Mouse (Mus musculus) lung, adult 2 months (tissue): ENCODE data around the gene Vmn1r54. TPM values are rescaled to one million over a fixed set of nuclear protein-coding genes. Genes with fewer than 3 reads are reported as not detected.

Experiments
- DNase-seq: peaks from one replicate; pipeline ENCODE4 v3.0.0; 2022
- H3K4me1 ChIP-seq: fragments of 200-500 bp; 2 replicates; pipeline ENCODE4 v1.6.1; 2011; ENCODE audit warnings: low read length; ENCODE audit not compliant: control insufficient read depth, insufficient read depth
- H3K4me3 ChIP-seq: fragments of 200-500 bp; replicated peaks from 2 replicates; pipeline ENCODE3; 2011; ENCODE audit warnings: low read depth, mild to moderate bottlenecking, control low read depth, low read length; ENCODE audit errors: extremely low read depth
- CTCF ChIP-seq: fragments of 200-500 bp; IDR thresholded peaks from 2 replicates; pipeline ENCODE4 v1.5.1; 2011; ENCODE audit warnings: mild to moderate bottlenecking, low read length, control low read depth; ENCODE audit not compliant: insufficient read depth
- POLR2A ChIP-seq: fragments of 200-500 bp; IDR thresholded peaks from 2 replicates; pipeline ENCODE4 v1.6.1; 2011; ENCODE audit warnings: low read depth, mild to moderate bottlenecking, control low read depth, low read length, borderline replicate concordance; ENCODE audit errors: extremely low read depth
- WGBS: fragments of 180-500 bp; shearing (Covaris S2); methylation state at CpG from one replicate; pipeline ENCODE4 v1.1.7; 2018; 5-methylcytosine and 5-hydroxymethylcytosine counted together
- polyA plus RNA-seq: library from polyadenylated mRNA; depleted of rRNA; stranded (reverse); fragments of >200 nt; gene quantifications from 2 replicates; pipeline ENCODE4 v1.2.3, GENCODE M21; 2012; rRNA removed

Gene Vmn1r54
- polyA plus RNA-seq, 1 experiment: not detected

DNA sequence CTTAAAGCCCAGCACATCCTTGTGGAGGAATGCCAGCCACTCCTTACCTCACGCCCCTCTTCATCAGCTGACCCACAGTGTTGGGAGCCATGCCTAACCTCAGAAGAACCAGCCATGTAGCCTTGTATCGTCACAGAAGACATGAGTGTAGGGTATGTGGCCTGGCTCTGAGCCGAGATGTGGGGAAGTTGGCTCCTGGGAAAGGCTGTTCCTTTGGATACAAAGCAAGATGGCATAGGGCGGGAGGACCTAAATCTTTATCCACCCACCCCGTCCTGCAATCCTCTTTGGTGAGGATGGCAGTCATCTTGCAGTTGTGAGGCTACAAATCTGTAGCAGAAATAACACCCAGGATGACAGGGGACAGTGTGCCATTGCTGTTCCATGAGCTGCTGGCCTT lies 69.9 kb downstream of the Vmn1r54 start:
- TF ChIP-seq POLR2A: no peak
- no peak for TF ChIP-seq CTCF
- DNase-seq: no peak
- Histone ChIP-seq H3K4me3 (no peak overlapping the region), H3K4me1 (no peaks in the 10 kb centered on the region)
- WGBS: 75% methylated on average over 5 of the region's 5 CpGs

DNA sequence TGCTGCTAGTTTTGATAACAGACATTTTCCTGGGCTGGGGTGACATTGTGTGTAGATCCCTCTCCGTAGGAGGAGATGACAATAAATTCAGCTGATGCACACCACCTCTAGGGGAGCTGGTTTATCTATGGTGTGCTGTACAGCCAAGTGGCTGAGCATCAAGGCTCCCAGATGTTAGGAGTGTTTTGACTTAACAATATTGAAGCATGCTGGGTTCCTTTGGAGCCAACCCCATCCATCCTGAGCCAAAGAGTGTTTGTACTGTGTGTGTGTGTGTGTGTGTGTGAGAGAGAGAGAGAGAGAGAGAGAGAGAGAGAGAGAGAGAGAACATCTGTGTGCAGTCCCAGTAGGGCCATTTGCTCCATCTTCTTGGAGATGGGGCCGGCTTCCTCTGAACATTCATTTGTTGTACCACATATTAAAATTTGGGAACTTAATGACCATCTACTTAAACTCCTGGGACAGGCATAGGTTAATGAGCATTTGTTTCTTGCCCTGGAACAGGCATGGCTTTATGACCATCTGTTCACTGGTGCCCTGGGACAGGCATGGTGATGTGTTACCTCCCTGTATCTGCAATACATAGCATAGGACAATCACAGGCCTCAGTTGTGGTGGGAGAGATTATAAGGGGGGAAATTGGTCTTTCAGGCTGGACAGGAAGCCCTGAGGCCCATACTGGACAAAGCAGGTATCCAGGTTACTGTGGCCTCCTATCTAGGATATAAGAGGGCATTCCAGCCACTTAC lies 71.6 kb downstream of the Vmn1r54 start:
- 63% methylated on average over 2 of the region's 2 CpGs for WGBS
- TF ChIP-seq CTCF (no peak), POLR2A (no peak)
- no peak for DNase-seq
- H3K4me1 ChIP-seq: no peaks in the 10 kb centered on the region
- no peak overlapping the region for H3K4me3 ChIP-seq

DNA sequence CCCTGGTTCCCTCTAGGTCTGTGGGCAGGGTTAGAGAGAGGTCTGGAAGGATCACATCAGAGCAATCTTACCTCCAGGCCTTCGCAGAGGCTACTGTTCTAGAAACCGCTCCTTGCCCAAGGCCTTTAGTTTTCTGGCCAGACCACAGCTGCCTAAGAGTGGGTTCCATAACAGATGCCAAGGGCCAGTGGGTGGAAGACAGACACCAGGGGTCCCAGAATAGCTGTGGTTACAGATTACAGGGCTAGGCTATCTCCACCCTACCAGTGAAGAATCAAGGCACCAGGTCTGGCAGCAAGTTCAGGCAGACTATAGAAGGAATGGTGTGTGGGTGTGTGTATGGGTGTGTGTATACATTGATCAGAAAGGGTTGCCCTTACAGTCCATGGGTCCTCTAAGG lies 72.9 kb downstream of the Vmn1r54 start:
- TF ChIP-seq POLR2A: no peak
- no peak for TF ChIP-seq CTCF
- 92% methylated on average over 2 of the region's 2 CpGs for WGBS
- Histone ChIP-seq H3K4me3 (no peak overlapping the region), H3K4me1 (no peaks in the 10 kb centered on the region)
- DNase-seq: no peak

DNA sequence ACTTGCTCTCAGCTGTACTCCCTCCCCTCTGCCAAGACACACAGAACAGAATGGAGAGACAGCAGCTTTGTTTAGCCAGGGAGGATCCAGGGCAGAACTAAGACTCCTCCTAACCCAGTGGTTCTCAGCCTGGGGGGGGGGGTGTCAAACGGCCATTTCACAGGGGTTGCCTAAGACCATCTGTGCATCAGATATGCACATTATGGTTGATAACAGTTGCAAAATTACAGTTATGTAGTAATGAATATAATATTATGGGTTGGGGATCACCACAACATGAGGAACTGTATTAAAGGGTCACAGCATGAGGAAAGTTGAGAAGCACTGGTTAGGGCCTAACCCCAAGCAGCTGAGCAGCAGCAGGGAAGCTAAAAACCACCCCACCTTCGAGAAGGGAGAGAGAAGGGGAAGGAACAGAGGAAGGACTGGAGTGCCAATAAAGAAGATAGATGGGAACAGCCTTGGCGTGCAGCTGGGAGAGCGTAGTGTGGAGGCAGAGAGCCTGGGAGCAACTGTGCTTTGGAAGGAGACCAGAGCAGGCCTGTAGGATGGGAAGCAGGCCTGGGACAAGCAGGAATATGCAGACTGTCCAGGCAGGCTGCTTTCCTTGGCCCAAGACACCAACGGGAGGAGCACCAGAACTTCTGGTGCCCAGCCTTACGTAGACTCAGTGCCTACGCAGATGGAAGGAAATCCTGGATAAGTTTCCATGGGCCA lies 73.5 kb downstream of the Vmn1r54 start:
- TF ChIP-seq CTCF (no peak), POLR2A (no peak)
- H3K4me3 ChIP-seq: no peak overlapping the region
- 54% methylated on average over 7 of the region's 7 CpGs for WGBS
- no peak for DNase-seq
- H3K4me1 ChIP-seq: no peaks in the 10 kb centered on the region

DNA sequence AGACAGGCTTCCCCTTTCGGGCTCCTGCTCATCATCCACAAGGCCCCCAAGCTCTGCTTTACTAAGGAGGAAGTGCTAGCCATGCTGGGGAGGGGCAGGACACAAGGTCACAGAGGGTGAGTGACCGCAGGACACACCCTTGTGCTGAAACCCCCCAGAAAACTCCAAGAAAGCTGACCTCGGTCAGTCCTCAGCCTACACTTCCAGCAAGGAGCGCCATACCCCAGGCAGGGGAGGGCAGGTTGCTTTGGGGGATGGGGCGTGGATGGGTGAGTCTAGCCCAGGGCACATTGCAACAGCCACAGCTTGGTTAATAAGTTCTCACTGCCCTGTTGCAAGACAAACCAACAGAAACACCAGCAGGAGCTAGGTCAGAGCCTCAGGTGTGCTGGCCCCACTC lies 74.3 kb downstream of the Vmn1r54 start:
- TF ChIP-seq CTCF: no peak
- TF ChIP-seq POLR2A: no peak
- 79% methylated on average over 5 of the region's 5 CpGs for WGBS
- H3K4me3 ChIP-seq: no peak overlapping the region
- DNase-seq: no peak
- H3K4me1 ChIP-seq: no peaks in the 10 kb centered on the region

Other genes starting within 250 kb of the Vmn1r54 start
- gene Vmn1r47, start 230.2 kb upstream of the Vmn1r54 start, polyA plus RNA-seq: not detected in 2 replicates
- gene Vmn1r48, start 209.5 kb upstream of the Vmn1r54 start, polyA plus RNA-seq: not detected in 2 replicates
- not detected in 2 replicates for gene Vmn1r49, start 167.8 kb upstream of the Vmn1r54 start, polyA plus RNA-seq
- gene Vmn1r50, start 144.9 kb upstream of the Vmn1r54 start, polyA plus RNA-seq: not detected in 2 replicates
- gene Vmn1r51, start 123.7 kb upstream of the Vmn1r54 start, polyA plus RNA-seq: not detected in 2 replicates
- not detected in 2 replicates for gene Vmn1r52, start 71.5 kb upstream of the Vmn1r54 start, polyA plus RNA-seq
- gene V1ra8, start 43.5 kb upstream of the Vmn1r54 start, polyA plus RNA-seq: not detected in 2 replicates
- 0.10 and 0.34 TPM in 2 replicates for gene Vmn1r53, start 21.9 kb upstream of the Vmn1r54 start, polyA plus RNA-seq
- gene BC048671, start 54.9 kb downstream of the Vmn1r54 start, polyA plus RNA-seq: not detected in 2 replicates
- gene Chst13, start 78.9 kb downstream of the Vmn1r54 start, polyA plus RNA-seq: 0.28 and 0.53 TPM in 2 replicates
- 0.08 and 0.12 TPM in 2 replicates for gene Uroc1, start 87.0 kb downstream of the Vmn1r54 start, polyA plus RNA-seq
- gene Zxdc, start 123.2 kb downstream of the Vmn1r54 start, polyA plus RNA-seq: 20.3 and 37.6 TPM in 2 replicates
- 5.6 and 8.0 TPM in 2 replicates for gene Cfap100, start 182.5 kb downstream of the Vmn1r54 start, polyA plus RNA-seq
- 55.7 and 145 TPM in 2 replicates for gene Klf15, start 216.3 kb downstream of the Vmn1r54 start, polyA plus RNA-seq
- 14.7 and 17.9 TPM in 2 replicates for gene Aldh1l1, start 240.1 kb downstream of the Vmn1r54 start, polyA plus RNA-seq